Mouse (Mus musculus) embryo, embryonic 10 days (tissue): ENCODE measurements around the gene Gm826.

Experiments
- DNase-seq: peaks from one replicate; pipeline ENCODE4 v3.0.0-alpha.2; 2015; ENCODE audit warnings: low spot score

Gene Gm826

DNA sequence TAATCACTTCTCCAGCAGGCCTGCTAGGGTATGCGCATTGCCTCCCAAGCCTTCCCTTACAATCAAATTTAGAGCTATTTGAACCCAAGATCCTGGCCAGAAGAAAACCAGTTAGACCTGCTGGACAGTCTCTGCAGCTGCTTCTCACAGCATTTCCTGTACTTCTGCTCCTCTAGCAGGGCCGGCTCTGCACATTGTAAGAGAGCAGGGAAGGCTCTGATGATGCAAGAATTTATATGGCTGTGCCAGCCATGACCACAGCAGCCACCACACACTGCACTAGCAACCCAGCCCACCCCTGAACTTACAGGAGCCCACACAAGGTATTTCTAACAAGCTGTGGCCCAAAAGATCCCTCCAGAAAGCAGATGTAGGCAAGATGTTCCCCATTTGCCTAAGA lies 19.6 kb upstream of the Gm826 start:
- DNase-seq = no peak

GRCm38 (mm10) chr2:160351038-160351574 lies 17.1 kb upstream of the Gm826 start:
- DNase-seq = no peak

DNA sequence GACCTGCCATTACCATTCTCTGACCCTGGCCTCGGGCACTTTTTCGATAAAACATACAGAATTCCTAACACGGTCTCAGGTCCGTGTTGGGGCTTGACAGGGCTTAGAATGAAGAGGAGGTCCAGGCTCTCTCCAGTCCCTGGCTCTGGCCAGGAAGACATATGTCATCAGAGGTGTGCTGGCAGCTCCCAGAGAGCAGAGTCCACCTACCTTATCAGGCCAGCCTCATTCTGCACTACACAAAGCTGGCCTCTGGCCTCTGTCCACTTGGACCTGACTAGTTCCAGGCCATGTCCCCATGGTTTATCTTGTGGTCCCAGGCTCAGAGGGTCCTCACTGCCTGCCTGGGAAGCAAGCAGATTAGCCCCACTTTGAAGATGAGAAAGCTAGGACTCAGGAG lies 15.6 kb upstream of the Gm826 start:
- no peak for DNase-seq

DNA sequence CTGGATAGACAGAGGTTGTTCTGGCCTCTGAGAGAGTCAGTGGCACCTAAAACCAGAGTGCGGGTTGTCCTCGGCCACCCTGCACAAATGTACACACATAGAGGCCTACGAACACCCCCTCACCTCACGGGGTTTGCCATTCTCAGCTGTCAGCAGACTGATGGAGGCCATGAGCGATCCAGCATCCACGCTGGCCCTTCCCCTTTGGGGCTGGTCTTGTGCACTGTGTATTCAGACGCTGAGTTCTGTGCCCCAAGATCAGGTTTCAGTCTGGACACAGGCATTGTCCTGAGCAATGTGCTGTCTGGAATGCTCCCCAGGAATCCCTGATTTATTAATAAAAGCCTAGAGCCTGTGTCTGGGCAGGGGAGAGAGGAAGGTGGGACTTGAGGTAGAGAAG lies 14.8 kb upstream of the Gm826 start:
- DNase-seq = peak; percentile 80

GRCm38 (mm10) chr2:160348072-160348604 lies 14.2 kb upstream of the Gm826 start:
- peak; percentile 71 for DNase-seq

DNA sequence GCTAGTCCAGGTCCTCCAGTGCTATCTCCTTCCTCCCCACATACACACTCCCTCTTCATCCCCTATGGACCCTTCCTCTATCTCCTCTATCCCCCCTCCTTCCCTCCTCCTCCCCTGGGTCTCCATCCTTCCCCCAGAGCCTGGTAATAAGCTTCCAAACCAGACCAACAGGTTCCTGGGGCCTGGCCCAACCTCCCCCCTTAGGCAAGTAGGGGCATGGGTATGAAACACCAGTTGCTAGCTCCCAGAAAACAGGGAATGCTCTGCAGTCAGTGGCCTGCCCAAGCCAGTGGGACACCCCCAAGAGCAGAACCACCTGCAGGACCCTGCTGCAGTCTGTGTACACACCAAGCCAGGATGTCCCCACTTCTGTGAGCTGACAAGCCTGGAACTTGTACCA lies 11.7 kb upstream of the Gm826 start:
- DNase-seq = no peak

DNA sequence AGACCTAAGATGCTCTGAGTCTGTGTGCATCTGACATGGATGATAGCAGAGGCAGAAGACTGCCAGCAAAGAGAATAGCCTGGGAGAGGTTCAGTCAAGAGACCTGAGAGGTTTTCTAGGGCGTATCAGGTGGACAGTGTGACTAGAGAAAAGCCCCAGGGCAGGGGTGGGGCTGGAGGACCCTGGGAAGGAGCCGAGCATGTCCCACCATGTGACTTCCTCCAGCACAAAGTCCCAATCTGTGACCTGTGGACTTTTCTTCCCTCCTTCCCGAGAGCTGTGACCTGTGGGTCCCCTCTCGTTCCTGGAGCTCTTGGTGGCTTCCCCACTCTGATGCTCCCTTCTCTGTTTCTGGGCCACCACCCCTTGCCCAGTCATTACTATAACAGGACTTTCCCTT lies 6.2 kb upstream of the Gm826 start:
- no peak for DNase-seq

DNA sequence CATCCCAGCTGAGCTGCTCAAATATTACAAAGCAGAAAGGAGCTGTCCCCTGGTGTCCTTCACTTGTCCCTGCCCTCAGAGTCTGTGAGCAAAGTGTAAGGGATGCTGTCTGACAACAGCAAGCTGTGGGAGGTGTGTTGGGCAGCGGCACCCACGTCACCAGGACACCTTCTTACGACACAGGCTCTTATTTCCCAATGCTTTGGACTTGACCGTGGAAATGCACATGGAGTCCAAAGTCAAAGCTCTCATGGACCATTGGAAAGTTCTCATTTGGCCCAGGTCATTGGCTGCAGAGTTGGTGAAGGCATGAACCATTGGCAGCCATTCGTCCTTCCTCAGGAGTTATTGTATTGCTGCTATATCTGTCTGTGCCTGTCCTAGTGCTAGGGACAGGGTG lies 5.6 kb upstream of the Gm826 start:
- no peak for DNase-seq

GRCm38 (mm10) chr2:160336053-160336452 lies 2.1 kb upstream of the Gm826 start:
- DNase-seq = no peak

DNA sequence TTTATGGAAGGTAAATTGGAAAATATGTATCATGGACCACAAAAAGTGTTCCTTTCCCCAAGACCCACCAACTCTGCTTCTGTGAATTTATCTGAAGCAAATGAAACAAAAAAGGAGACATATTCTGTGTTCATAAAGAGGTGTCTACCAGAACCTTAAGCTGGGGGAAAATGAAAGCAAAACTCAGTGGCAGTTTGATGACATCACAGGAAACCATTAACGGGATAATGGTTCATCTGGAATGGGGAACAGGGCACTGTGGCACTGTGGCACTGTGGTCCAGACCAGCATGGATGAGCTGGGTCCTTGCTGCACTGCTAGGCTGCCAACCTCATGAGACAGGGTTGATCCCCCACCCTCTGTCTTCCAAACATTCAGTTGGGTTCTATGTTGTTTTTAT lies 1.1 kb upstream of the Gm826 start:
- DNase-seq = no peak

- no peak for DNase-seq
These were observed 1.2 kb downstream of the Gm826 start for GRCm38 (mm10) chr2:160332516-160333325.

- DNase-seq = no peak
These were observed 5.1 kb downstream of the Gm826 start for GRCm38 (mm10) chr2:160328886-160329285.

DNA sequence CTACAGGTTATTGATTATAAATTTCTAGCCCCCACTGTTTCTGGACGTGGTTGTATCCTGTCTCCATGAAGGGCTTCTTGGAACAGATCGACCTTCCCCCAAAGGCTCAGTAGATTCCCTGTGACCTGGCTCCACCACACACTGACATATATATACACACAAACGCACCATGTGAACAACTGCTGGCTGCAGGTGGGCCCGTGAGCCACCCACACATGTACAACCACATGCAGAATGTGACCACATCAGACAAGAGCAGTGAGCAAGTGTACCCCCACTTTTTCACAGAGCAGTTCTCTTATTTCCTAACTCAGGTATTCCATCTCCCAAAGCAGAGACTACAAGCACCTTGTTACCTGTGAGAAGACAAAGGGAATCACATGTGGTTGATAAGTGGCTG lies 6.2 kb downstream of the Gm826 start:
- no peak for DNase-seq

DNA sequence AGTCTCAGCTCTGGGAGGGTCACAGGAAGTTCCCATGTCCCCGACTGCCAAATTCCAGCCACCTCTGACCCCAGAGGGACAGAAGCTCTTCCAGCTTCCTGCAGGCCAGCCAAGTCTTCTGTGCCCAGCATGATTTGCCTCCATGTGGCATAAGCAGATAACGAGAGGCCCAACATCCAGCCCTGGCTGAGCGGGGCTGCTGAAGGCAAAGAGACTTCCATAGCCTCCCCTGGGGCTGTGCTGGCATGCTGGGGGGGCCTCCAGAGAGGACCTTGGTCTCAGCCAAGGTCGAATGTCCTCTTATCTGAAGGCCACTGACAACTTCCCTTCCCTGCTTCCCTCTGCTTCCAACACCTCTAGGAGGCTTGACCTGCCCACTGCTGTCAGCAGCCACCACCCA lies 6.8 kb downstream of the Gm826 start:
- no peak for DNase-seq

DNA sequence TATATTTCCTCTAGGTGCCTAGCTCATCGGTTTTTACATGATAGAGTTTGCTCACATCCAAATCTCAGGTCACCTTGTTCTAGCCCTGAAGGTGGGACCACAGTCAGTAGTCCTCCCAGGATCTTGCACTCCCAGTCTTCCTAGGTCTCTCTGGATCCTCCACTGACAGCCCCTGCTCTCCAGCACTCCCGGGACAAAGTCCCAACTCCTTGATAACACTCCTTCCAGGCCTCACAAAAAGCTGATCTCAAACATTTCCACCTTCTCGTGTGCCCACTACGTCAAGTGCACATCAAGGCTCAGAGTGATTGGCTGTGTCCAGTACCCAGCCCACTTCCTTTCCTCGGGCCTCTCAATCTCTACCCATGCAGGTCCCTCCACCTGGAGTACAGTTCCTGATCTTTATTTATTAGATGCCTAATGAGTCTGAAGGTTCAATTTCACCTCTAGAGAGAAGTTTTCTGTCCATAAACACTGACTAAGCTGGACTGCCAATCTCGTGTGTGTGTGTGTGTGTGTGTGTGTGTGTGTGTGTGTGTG lies 8.8 kb downstream of the Gm826 start:
- DNase-seq = no peak

GRCm38 (mm10) chr2:160321829-160322228 lies 12.1 kb downstream of the Gm826 start:
- DNase-seq = no peak

DNA sequence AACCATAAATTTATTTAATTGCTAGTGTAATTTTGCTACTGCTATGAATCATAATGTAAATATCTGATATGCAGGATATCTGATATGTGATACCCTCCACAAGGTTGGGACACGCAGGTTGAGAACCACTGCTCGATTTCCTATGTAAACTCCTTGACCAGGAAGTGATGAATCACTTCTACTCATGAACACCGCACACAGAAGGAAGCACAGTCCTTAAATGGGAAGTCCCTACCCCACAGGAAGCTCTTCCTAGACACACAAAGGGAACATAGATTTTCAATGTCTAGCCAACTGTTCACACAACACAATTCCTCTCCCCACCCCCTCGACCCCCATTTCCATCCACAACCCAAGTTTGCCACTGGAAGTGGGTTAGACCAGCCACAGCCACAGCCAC lies 15.7 kb downstream of the Gm826 start:
- no peak for DNase-seq

DNA sequence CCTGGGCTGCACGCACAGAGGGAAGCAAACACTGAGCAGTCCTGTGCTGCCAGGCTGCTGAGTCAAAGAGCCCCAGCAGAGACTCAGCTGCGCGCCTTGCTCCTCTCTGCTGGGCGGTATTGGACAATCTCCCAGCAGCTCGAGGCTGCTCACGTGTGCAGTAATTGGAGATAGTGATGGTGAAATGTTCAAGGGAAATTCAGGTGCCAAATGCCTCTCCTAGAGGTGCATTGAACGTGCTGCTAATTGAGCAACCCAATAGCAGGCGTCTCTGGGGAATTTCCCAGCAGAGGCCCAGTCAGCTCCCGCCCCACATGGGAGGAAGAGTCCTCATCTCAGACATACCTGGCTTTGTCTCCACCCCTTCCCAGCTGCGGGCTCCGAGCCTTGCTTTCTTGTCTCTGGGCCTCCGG lies 20.4 kb downstream of the Gm826 start:
- no peak for DNase-seq

DNA sequence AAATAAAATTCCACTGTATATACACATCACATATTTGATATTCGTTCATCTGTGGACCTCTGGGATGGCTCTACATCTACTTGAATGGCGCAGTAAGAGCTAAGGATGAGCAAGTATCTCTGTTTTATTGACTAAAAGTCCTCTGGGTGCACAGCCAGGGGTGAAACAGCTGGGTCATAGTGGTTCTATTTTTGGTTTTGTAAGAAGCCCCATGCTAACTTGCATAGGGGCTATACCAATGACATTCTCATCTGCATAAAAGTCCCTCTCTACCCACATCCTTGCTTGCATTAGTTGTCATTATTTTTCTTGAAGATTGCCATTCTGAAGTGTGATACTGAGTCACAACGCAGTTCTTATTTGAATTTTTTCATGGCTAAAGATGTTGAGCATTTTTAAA lies 28.9 kb downstream of the Gm826 start:
- no peak for DNase-seq

- DNase-seq = no peak
These were observed 30.0 kb downstream of the Gm826 start for GRCm38 (mm10) chr2:160303992-160304391.

- DNase-seq = no peak
These were observed 31.9 kb downstream of the Gm826 start for GRCm38 (mm10) chr2:160302013-160302412.

DNA sequence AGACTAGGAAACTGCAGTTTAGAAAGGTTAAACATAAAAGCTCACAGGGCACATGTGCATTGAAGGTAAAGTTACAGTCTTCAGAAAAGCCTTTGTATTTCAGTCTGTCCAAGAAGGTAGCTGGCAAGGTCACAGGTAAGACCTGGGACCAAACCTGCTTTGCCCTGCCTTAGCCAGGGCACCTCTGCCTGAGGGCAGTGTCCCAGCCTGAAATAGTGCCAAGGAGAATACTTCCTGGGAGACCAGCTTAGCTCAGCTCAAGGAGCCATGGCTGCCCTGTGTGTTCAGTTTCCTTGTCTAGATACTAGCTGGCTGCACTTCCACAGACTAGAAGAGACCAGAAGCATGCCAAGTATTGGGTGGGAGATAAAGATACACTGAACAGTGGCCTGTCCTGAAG lies 35.4 kb downstream of the Gm826 start:
- DNase-seq = no peak

DNA sequence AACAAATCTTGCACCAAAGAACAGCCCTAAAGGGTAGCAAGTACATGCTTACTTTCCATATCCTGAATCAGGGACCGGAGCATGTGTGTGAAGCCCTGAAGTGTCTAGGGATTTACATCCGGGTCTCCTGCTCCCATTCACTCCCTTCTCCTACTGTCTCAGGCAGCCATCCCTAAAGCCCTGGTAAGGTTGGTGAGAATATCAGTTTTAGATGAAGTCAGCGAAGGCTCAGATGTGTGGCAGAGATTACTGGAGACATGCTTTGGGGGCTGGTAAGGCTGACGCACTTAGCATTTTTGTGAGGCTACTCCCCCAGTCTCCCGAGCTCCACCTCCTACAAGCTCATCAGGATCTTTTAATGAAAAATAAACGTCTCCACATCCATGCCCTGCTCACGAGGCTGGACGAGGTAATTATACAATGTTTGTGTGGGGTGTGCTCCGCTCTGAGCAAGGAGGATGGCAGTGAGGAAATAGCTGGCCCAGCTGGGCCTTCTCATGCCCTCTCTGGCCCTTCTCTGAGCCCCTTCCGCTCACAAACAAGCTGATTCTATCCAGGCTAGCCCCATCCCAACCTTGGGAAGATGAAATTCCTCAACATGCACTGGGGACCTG lies 45.3 kb downstream of the Gm826 start:
- no peak for DNase-seq
